Mouse (Mus musculus) inflammation-experienced regulatory T-cells (primary cell): Measurements from ENCODE around the gene Kdm6b. TPM values are rescaled to one million over a fixed set of nuclear protein-coding genes. Genes with fewer than 3 reads are reported as not detected.

Experiments
- polyA plus RNA-seq, 2 experiments: library from polyadenylated mRNA; unstranded; fragments of 100-300 nt; shearing (Covaris generic); gene quantifications; one replicate each; pipeline ENCODE4 v1.2.1; 2017

The Kdm6b gene
- polyA plus RNA-seq: 1 to 10 TPM; 5.0 to 5.4 TPM

GRCm38 (mm10) chr11:69413221-69414181, at the start of gene Kdm6b:
Gene Kdm6b, minus strand, starts transcription at chr11:69413675.

GRCm38 (mm10) chr11:69398059-69398458, 15.4 kb downstream of the Kdm6b start, which contains the start of gene Tmem88:
Gene Tmem88, minus strand, starts transcription at chr11:69398234.

GRCm38 (mm10) chr11:69395235-69395633, 18.2 kb downstream of the Kdm6b start, which contains the start of the genes Naa38 and Cyb5d1:
Gene Naa38, plus strand, starts transcription at chr11:69395487.
Gene Cyb5d1, minus strand, starts transcription at chr11:69395631.

GRCm38 (mm10) chr11:69369215-69369989, 44.1 kb downstream of the Kdm6b start, which contains the start of gene Chd3:
Gene Chd3, minus strand, starts transcription at chr11:69369406.

Other genes starting within 250 kb of the Kdm6b start
- gene Alox8, start 215.8 kb downstream of the Kdm6b start, polyA plus RNA-seq: 10 to 100 TPM in 1 of 2 experiments, 1 to 10 TPM in 1; 5.9 to 12.5 TPM
- gene Gucy2e, start 176.6 kb downstream of the Kdm6b start, polyA plus RNA-seq: under 1 TPM; 0.34 to 0.43 TPM
- 10 to 100 TPM; 11.8 to 14.0 TPM for gene Cntrob, start 89.9 kb downstream of the Kdm6b start, polyA plus RNA-seq
- gene Trappc1, start 89.7 kb downstream of the Kdm6b start, polyA plus RNA-seq: 100 to 1,000 TPM in 1 of 2 experiments, 10 to 100 TPM in 1; 91.3 to 101 TPM
- gene Kcnab3, start 87.4 kb downstream of the Kdm6b start, polyA plus RNA-seq: 1 to 10 TPM; 1.3 to 1.5 TPM
- gene Rnf227, start 73.2 kb downstream of the Kdm6b start, polyA plus RNA-seq: 10 to 100 TPM in 1 of 2 experiments, 1 to 10 TPM in 1; 5.8 to 13.3 TPM
- gene Chd3, start 44.3 kb downstream of the Kdm6b start, polyA plus RNA-seq: 100 to 1,000 TPM; 116 to 125 TPM
- gene Naa38, start 18.2 kb downstream of the Kdm6b start, polyA plus RNA-seq: 100 to 1,000 TPM in 1 of 2 experiments, 10 to 100 TPM in 1; 97.4 to 110 TPM
- gene Cyb5d1, start 18.0 kb downstream of the Kdm6b start, polyA plus RNA-seq: 10 to 100 TPM; 25.6 to 30.9 TPM
- 1 to 10 TPM in 1 of 2 experiments, under 1 TPM in 1; 0.45 to 1.8 TPM for gene Tmem88, start 15.4 kb downstream of the Kdm6b start, polyA plus RNA-seq
- gene Dnah2, start 135.4 kb upstream of the Kdm6b start, polyA plus RNA-seq: 1 to 10 TPM in 1 of 2 experiments, under 1 TPM in 1; 0.31 to 3.4 TPM
- under 1 TPM; 0.55 to 0.64 TPM for gene Efnb3, start 146.5 kb upstream of the Kdm6b start, polyA plus RNA-seq
- 10 to 100 TPM; 26.4 to 26.5 TPM for gene Wrap53, start 166.6 kb upstream of the Kdm6b start, polyA plus RNA-seq
- 100 to 1,000 TPM; 201 to 249 TPM for gene Trp53, start 166.7 kb upstream of the Kdm6b start, polyA plus RNA-seq
- under 1 TPM in 1 of 2 experiments, not detected in 1; 0.55 TPM for gene Atp1b2, start 192.3 kb upstream of the Kdm6b start, polyA plus RNA-seq
- under 1 TPM; 0.33 to 0.57 TPM for gene Shbg, start 204.2 kb upstream of the Kdm6b start, polyA plus RNA-seq
- gene Sat2, start 208.3 kb upstream of the Kdm6b start, polyA plus RNA-seq: 1 to 10 TPM in 1 of 2 experiments, not detected in 1; 2.8 TPM
- gene Fxr2, start 219.3 kb upstream of the Kdm6b start, polyA plus RNA-seq: 10 to 100 TPM; 59.9 to 74.5 TPM
- gene Sox15, start 241.6 kb upstream of the Kdm6b start, polyA plus RNA-seq: 1 to 10 TPM in 1 of 2 experiments, under 1 TPM in 1; 0.55 to 3.1 TPM
- 10 to 100 TPM; 47.5 to 52.3 TPM for gene Mpdu1, start 249.0 kb upstream of the Kdm6b start, polyA plus RNA-seq